Mouse (Mus musculus) megakaryocyte, embryonic 14.5 days (primary cell): ENCODE measurements around the gene Lpar6.

Experiments
- FLI1 ChIP-seq: IDR thresholded peaks from 2 replicates; pipeline ENCODE4 v1.6.1; 2012; ENCODE audit warnings: low read length, inconsistent platforms, mixed read lengths
- GATA1 ChIP-seq: IDR thresholded peaks from 3 replicates; pipeline ENCODE4 v1.6.1; 2012; ENCODE audit warnings: mixed read lengths, low read length, inconsistent platforms, borderline replicate concordance

DNA sequence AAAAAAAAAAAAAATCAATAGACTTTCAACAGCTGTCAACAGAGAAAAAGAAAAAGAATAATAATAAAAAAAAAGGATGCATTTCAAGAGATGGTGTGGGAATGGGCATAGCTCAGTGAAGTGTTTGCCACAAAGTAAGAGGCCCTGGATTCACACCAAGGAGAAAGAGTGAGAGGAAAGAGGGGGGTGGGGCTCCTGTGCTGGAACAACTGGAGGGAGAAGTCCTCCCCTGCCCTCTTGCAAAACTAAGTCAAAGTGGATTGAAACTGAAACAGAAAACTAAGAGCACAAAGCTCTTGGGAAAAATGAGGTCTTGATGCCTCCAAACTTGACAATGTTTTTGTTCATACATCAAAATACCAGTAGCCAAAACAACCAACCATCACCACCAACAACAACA, 28.4 kb upstream of the Lpar6 start:
- TF ChIP-seq GATA1 (no peak), FLI1 (no peak)
